Mouse (Mus musculus) ES-Bruce4 (cell line): ENCODE data around the gene Ramp3. TPM values are rescaled to one million over a fixed set of nuclear protein-coding genes. Genes with fewer than 3 reads are reported as not detected.

Experiments used
- H3K27ac ChIP-seq: 2 replicates; pipeline ENCODE4 v1.5.1; 2012; ENCODE audit warnings: low read length, inconsistent platforms; ENCODE audit not compliant: insufficient read depth
- H3K27me3 ChIP-seq: 2 replicates; pipeline ENCODE4 v1.6.1; 2012; ENCODE audit warnings: mild to moderate bottlenecking, low read length, inconsistent platforms; ENCODE audit not compliant: control insufficient read depth, poor library complexity, insufficient read depth, severe bottlenecking
- H3K36me3 ChIP-seq: 2 replicates; pipeline ENCODE4 v1.6.1; 2012; ENCODE audit warnings: inconsistent platforms, mild to moderate bottlenecking, low read length, moderate library complexity; ENCODE audit not compliant: control insufficient read depth, poor library complexity, insufficient read depth, severe bottlenecking
- H3K4me1 ChIP-seq: one replicate; pipeline ENCODE4 v1.8.1; 2011; ENCODE audit warnings: low read length; ENCODE audit not compliant: control insufficient read depth, insufficient read depth
- H3K4me3 ChIP-seq: 2 replicates; pipeline ENCODE4 v1.5.1; 2011; ENCODE audit warnings: low read depth, mild to moderate bottlenecking, low read length
- H3K9ac ChIP-seq: 2 replicates; pipeline ENCODE4 v1.6.1; 2012; ENCODE audit warnings: low read depth, mild to moderate bottlenecking, inconsistent platforms; ENCODE audit not compliant: poor library complexity, severe bottlenecking
- H3K9me3 ChIP-seq: replicated peaks from 2 replicates; pipeline ENCODE4 v1.6.1; 2012; ENCODE audit warnings: mild to moderate bottlenecking, low read length, inconsistent platforms; ENCODE audit not compliant: control insufficient read depth, poor library complexity, insufficient read depth, severe bottlenecking
- CTCF ChIP-seq: IDR thresholded peaks from one replicate; pipeline ENCODE4 v1.8.1; 2011; ENCODE audit warnings: low read depth, low read length
- EP300 ChIP-seq: IDR thresholded peaks from 2 replicates; pipeline ENCODE4 v1.6.1; 2011; ENCODE audit warnings: low read depth, low read length; ENCODE audit not compliant: insufficient read depth
- POLR2A ChIP-seq: IDR thresholded peaks from one replicate; pipeline ENCODE4 v1.8.1; 2011; ENCODE audit warnings: low read length; ENCODE audit not compliant: insufficient read depth
- polyA plus RNA-seq: library from polyadenylated mRNA; stranded (reverse); fragments of >200 nt; gene quantifications from 2 replicates; pipeline ENCODE4 v1.2.4, GENCODE M21; 2011; ENCODE audit warnings: low read depth; ENCODE audit not compliant: missing spikeins, insufficient read depth, insufficient read length

The Ramp3 gene
- polyA plus RNA-seq, 1 experiment, result 6.2 TPM

GRCm38 (mm10) chr11:6692341-6692740, 34.0 kb downstream of the Ramp3 start:
- no peak overlapping the region for H3K27ac ChIP-seq
- no peak overlapping the region for H3K4me3 ChIP-seq
- H3K9me3 ChIP-seq, result no peaks in the 10 kb centered on the region
- no peak overlapping the region for H3K9ac ChIP-seq
- no peaks in the 10 kb centered on the region for H3K27me3 ChIP-seq
- no peaks in the 10 kb centered on the region for H3K4me1 ChIP-seq
- H3K36me3 ChIP-seq, result no peaks in the 10 kb centered on the region
- no peak for TF ChIP-seq POLR2A
- TF ChIP-seq CTCF, result no peak
- TF ChIP-seq EP300, result no peak

GRCm38 (mm10) chr11:6694114-6694513, 35.8 kb downstream of the Ramp3 start:
- H3K9me3 ChIP-seq, result no peaks in the 10 kb centered on the region
- H3K4me3 ChIP-seq, result no peak overlapping the region
- no peaks in the 10 kb centered on the region for H3K27me3 ChIP-seq
- no peak overlapping the region for H3K27ac ChIP-seq
- H3K4me1 ChIP-seq, result no peaks in the 10 kb centered on the region
- H3K36me3 ChIP-seq, result no peaks in the 10 kb centered on the region
- no peak overlapping the region for H3K9ac ChIP-seq
- TF ChIP-seq POLR2A (no peak), CTCF (no peak), EP300 (no peak)

GRCm38 (mm10) chr11:6695176-6695575, 36.9 kb downstream of the Ramp3 start:
- Histone ChIP-seq H3K9ac (no peak overlapping the region), H3K9me3 (no peaks in the 10 kb centered on the region), H3K4me1 (no peaks in the 10 kb centered on the region), H3K27ac (no peak overlapping the region), H3K36me3 (no peaks in the 10 kb centered on the region), H3K4me3 (no peak overlapping the region), H3K27me3 (no peaks in the 10 kb centered on the region)
- TF ChIP-seq EP300 (no peak), POLR2A (no peak), CTCF (no peak)

GRCm38 (mm10) chr11:6696551-6696950, 38.2 kb downstream of the Ramp3 start:
- no peak for TF ChIP-seq CTCF
- TF ChIP-seq POLR2A, result no peak
- TF ChIP-seq EP300, result no peak
- no peak overlapping the region for H3K4me3 ChIP-seq
- no peaks in the 10 kb centered on the region for H3K36me3 ChIP-seq
- no peaks in the 10 kb centered on the region for H3K4me1 ChIP-seq
- H3K27ac ChIP-seq, result no peak overlapping the region
- H3K27me3 ChIP-seq, result no peaks in the 10 kb centered on the region
- no peaks in the 10 kb centered on the region for H3K9me3 ChIP-seq
- no peak overlapping the region for H3K9ac ChIP-seq

- Histone ChIP-seq H3K27me3 (no peaks in the 10 kb centered on the region), H3K9ac (no peak overlapping the region), H3K4me3 (no peak overlapping the region), H3K9me3 (no peaks in the 10 kb centered on the region), H3K27ac (no peak overlapping the region), H3K36me3 (no peaks in the 10 kb centered on the region), H3K4me1 (no peaks in the 10 kb centered on the region)
- no peak for TF ChIP-seq CTCF
- no peak for TF ChIP-seq EP300
- TF ChIP-seq POLR2A, result no peak
Measured at GRCm38 (mm10) chr11:6697751-6698150, 39.4 kb downstream of the Ramp3 start.

- Histone ChIP-seq H3K4me3 (no peak overlapping the region), H3K36me3 (no peaks in the 10 kb centered on the region), H3K27me3 (no peaks in the 10 kb centered on the region), H3K27ac (no peak overlapping the region), H3K9me3 (no peaks in the 10 kb centered on the region), H3K4me1 (no peaks in the 10 kb centered on the region), H3K9ac (no peak overlapping the region)
- TF ChIP-seq EP300 (no peak), CTCF (no peak), POLR2A (no peak)
Measured at GRCm38 (mm10) chr11:6698281-6698680, 40.0 kb downstream of the Ramp3 start.
